Mouse (Mus musculus): ENCODE results near the gene 1810013L24Rik.
"Not testable (repeated sequence)": the region's sequence is repeated elsewhere in the genome, so short reads cannot be mapped to it uniquely, and the experiment has no call there.

1810013L24Rik gene

DNA sequence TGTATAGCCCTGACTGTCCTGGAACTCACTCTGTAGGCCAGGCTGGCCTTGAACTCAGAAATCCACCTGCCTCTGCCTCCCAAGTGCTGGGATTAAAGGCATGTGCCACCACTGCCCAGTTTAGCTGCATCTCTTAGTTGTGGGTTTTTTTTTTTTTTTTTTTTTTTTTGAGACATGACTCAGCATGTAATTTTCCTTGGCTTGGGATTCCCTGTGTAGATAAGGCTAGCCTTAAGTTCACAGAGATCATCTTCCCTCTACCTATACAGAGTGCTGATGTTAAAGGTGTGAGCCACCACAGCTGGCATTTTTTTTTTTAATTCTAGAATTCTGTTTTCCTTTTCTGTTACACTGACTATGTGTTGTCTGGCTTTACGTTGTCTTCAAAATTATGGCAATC lies 7.7 kb downstream of the 1810013L24Rik start:
- DNase-seq, result no peak

GRCm38 (mm10) chr16:8838921-8839320 lies 9.0 kb downstream of the 1810013L24Rik start:
- no peak for DNase-seq

DNA sequence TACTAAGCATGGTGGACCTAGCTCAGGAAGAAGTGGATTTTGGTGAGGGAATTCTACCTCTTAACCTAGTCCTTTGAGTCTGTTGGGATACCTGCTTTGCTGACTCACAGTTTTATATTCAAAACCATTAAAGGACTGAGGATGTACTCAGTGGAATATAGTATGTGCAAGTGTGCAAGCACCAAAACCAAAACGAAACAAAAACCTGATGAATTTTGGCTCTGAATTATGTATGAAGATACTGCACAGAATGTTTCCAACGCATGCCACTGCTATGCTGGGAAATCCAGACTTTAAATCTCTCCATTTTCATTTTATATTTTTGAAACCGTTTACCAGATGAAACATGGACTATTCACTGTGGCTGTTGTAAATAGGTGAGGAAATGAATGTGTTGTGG lies 10.7 kb downstream of the 1810013L24Rik start:
- DNase-seq, result no peak

DNA sequence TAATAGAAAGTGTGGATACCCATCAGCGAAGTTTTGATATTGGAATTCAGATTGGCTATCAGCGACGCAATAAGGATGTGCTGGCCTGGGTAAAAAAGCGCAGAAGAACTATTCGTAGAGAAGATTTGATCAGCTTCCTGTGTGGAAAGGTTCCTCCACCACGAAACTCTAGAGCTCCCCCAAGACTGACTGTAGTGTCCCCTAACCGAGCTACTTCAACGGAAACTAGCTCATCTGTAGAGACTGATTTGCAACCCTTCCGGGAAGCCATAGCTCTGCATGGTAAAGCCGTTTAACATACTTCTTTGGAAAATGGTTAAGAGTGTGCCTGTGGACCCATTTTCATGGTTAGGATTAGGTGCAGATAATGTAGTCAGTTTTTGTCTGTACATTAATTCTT lies 13.1 kb downstream of the 1810013L24Rik start:
- no peak for DNase-seq

- no peak for DNase-seq
Measured at GRCm38 (mm10) chr16:8843580-8844175, 13.8 kb downstream of the 1810013L24Rik start.

DNA sequence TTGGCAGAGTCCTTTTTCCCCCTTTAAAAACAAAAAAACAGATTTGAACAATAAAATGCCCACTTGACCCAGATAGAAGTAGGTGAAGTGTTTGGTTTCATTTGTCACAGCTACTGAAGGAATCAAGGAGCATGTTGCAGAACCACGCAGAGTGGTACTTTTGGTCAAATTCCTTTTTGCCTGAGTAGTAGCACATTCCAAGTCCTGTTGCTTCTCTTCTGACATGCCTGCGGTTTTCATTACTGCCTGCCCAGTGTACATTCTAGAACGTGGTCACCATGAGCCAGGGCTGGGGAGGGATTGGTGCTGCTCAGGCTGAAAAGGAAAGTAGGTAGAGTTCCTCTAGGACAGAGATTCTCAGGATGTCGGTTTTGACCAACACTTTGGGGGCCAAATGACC lies 16.1 kb downstream of the 1810013L24Rik start:
- DNase-seq, result no peak

DNA sequence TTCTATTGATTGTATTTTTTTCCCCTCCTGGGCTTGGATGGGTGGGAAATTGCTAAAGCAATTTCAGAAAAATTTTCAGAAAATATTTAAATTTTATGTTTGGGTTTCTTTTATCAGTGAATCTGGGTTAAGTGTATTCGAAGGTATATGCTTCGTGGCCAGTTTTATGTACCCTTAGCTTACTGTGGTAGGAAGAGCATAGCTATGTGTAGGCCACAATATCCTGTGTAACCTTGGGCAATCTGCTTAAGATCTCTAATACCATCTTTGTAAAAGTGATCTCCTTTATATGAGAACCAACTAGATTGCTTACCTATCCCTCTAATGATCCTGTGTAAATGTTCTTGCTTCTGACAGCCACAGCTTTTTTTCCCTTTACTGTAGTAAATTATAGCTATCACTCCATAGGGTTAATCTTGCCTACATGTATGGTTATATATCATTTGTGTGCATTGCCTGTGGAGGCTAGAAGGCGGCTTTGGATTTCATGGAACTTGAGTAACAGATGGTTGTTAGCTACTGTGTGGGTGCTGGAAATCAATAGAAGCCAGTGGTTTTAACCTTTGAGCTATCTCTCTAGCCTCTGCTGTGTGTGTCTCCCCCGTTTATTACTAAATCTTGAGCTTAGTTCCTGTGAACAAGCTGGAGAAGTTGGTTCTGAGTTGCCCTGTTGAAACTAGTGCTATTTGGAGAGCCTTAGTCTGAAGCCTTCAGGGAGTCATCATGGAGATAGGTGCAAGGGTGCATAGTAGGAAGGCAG lies 18.6 kb downstream of the 1810013L24Rik start:
- no peak for DNase-seq

DNA sequence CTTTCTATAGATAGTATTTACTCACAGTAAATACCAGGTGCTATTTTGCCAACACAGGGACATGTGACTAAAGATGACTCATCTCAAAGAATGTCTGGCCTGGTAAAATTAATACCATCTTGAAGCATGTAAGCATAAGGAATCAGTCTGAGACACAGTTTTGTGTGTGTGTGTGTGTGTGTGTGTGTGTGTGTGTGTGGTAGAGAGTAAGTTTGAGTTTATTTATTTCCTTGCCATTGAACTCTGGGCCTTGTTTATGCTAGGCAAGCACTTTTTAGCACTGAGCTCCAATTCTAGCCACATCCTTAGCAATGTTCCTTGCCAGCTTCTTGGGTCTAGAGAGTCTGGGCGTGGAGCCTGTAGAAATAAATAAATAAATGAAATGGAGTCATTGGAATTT lies 20.0 kb downstream of the 1810013L24Rik start:
- DNase-seq, result no peak

DNA sequence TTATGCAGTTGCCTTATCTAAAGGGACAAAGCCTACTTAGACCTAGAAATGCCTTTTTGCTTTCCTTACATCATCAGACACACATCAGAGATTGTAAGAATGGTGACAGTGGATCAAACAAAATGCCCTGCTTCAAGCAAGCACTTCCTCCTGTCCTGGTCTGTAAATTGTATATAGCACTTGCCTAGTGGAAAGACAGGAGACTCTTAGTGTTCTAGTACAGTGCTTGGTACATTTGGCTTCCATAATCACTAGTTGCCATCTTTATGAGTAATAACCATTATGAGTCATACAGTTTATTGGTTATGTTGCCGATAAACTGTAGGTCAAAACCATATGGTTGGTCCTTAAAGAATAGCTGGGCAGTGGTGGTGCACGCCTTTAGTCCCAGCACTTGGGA lies 25.2 kb downstream of the 1810013L24Rik start:
- no peak for DNase-seq

DNA sequence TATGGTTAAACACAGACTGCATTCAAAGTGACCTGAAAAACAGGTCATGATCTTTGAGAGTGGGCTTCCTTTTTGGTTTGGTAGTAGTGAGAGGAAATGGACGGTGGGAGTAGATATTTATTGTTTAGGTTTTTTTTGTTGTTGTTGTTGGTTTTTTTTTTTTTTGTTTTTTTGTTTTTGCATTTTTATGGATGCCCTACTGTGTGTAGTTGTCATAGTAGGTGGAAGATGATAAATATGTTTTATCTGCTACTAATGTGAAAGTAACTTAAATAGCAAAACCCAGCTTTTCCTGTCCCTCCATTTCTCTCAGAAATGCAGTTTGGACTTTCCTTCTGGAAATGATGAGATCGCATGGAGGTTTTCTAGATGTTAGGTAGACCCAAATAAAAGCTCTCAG lies 26.9 kb downstream of the 1810013L24Rik start:
- DNase-seq, result no peak

GRCm38 (mm10) chr16:8862336-8862987 lies 32.6 kb downstream of the 1810013L24Rik start:
- peak; percentile 56 for DNase-seq

DNA sequence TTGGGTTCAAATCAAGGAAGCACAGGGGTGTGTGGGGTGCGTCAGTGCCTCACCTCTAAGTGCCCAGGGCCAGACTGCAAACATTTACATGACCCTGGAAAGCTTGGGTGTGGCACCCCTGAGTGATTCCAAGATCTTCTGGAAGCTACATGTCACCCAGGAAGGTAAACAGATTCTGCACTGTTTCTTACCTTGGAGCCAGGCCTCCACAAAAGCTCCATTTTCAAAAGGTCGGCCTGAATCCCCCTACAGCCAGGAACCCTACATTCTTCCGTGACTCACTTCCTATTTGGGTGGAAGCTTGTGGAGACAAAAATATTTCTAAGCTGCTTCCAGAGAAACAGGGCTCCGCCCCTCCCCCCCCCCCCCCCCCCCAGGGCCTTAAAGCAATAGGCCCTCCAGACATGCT lies 34.3 kb downstream of the 1810013L24Rik start:
- DNase-seq, result no peak

GRCm38 (mm10) chr16:8867406-8867955 lies 37.6 kb downstream of the 1810013L24Rik start:
- DNase-seq, result no peak

GRCm38 (mm10) chr16:8868506-8868905 lies 38.6 kb downstream of the 1810013L24Rik start:
- no peak for DNase-seq

DNA sequence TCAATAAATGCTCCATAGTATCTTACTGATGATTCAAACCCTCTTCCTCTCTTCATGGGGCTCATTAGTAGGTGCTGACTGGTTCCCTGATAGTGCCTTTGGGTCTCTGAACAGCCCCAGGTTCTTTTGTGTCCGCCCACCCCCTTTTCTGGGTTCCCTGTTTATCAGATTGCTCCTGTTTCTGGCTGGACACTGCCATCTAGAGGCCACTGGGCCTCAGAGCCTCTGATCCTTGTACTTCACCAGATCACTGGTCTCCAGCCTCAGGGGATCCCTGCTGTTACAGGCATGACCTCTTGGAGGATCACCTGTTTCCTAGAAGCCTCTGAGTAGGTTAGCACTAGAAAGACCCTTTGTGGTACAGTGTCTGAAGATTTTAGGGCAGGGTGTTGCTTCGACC lies 39.8 kb downstream of the 1810013L24Rik start:
- DNase-seq, result peak; percentile 68

GRCm38 (mm10) chr16:8871376-8871775 lies 41.5 kb downstream of the 1810013L24Rik start:
- no peak for DNase-seq

- DNase-seq, result no peak
Measured at GRCm38 (mm10) chr16:8872019-8872418, 42.1 kb downstream of the 1810013L24Rik start.

GRCm38 (mm10) chr16:8872486-8872885 lies 42.6 kb downstream of the 1810013L24Rik start:
- no peak for DNase-seq

- DNase-seq, result no peak
Measured at GRCm38 (mm10) chr16:8880076-8880475, 50.2 kb downstream of the 1810013L24Rik start.

DNA sequence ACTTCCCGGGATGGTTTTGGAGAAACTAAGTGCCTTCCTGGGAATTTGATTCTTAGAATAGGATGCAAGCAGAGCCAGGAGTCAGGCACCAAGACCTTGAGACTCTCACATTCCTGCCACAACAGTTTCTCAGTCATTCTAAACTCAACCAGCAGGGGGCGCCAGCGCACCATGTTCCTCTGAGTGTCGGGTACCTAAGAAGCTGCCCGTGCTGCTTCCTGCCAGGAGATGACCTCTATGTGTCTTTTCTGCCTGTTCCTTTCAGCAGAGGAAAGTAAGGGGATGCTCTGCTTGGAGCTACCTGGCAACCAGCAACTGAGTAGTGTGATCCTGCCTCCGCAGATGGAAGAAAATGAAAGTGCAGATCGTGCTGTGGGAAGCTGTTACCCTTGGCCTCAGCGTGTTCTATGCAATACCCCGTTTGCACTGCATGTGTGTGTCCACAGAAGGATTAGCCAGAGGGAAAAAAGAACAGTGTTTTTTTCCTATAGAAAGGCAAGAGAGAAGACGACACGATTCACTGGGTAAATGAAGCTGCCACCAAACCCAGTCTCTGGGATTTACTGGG lies 53.9 kb downstream of the 1810013L24Rik start:
- DNase-seq, result peak; percentile 88

DNA sequence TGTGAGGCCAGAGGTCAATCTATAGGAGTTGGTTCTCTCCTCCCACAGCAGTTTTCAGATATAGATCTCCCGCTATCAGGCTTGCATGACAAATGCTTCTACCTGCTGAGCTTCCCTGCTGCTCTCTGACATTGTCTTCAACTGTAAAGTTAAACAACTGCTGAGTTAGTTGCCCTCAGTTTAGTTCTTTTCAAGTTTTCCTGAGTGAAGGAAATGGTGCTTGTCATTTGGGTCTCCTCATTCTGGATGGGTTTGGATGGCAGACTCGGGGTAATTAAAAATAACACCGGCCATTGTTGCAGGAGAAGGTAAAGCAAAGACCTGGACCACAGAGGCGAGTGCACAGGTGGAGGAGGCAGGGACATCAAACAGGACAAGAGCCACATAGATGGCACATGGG lies 64.3 kb downstream of the 1810013L24Rik start:
- not testable (repeated sequence) for DNase-seq

DNA sequence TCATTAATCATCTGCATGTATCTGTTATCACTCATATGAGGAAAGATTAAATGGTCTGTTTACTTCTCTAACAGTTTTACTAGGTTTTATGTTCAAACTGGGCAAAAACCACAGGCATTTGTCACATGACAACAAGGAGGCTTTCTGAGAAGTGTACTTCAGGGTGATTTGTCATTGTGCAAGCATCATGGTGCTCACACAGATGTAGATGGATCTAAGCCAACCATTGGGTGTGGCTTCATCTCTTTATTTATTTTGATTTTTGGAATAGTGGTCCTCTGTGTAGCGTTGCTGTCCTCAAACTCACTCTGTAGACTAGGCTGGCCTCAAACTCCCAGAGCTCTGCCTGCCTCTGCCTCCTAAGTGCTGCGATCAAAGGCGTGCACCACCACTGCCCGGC lies 65.4 kb downstream of the 1810013L24Rik start:
- DNase-seq, result no peak

GRCm38 (mm10) chr16:8906115-8906514 lies 76.2 kb downstream of the 1810013L24Rik start:
- DNase-seq, result not testable (repeated sequence)

All from cerebellum, adult 11 months (tissue).